Mouse (Mus musculus): ENCODE results near the gene Mansc1. TPM values are rescaled to one million over a fixed set of nuclear protein-coding genes. Genes with fewer than 3 reads are reported as not detected.

The Mansc1 gene
- 4.2 TPM for polyA plus RNA-seq (2014; fragmentation: Illumina TruSeq; extraction: RNeasy Lipid Tissue Mini Kit (QIAGEN cat#74804); ENCODE audit: low read depth, low replicate concordance)

GRCm38 (mm10) chr6:134631947-134632687 lies at the start of gene Mansc1:
Gene Mansc1, minus strand, starts transcription at chr6:134632488.

DNA sequence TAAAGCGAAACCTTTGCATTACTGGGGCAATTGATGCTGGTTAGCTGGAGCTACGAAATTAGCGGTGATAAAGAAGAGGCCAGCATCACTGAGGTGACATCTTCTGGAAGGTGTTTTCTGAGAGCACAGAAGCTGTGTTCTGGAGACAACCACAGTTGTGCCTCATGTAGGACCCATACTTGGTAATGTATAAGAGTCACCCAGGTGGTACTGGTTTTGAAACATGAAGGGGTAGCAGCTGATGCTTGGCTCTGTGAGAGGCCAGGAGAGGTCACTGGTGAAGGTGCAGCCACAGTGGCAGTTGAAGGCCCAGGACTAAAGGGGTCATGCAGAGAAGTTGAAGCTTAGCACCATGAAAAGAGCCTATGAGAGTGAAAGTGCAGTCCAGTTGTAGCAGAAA lies 6.9 kb upstream of the Mansc1 start, which contains the start of gene Borcs5:
TSS of gene Borcs5 (plus strand) at position 301 of the 400 bp plus-strand sequence.

DNA sequence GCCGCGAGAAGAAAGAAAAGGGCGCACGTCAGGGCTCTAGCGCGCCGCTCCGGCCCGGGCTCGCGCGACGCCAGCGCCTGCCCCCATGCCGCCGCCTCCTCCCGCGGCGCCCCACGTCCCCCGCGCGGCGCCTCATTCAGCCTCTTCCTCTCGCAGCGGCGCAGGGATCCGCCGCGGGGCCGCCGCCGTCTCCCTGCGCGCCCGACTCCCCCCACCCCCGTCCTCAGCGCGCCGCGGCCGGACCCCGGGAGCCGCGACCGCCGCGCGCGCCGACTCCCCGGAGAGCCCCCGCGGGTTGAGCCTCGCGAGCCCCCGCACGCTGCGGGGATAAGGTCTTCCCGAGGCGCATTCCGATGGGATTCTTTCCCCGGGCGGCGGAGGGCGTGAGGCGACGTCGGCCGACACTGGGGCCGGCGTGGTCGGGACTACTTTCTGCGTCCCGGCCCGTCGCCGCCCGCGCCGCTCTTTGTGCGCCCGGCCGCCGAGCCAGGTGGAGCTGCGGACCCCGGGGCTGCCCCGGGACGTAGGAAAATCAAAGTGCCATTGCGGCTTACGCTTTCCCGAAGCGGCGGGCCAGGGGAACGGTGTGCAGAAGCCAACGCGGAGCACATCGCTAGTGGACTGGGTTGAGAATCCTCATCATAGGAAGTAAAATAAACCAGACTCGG lies 65.3 kb downstream of the Mansc1 start, which contains the start of gene Lrp6:
TSS of gene Lrp6 (minus strand) at position 148 of the 668 bp plus-strand sequence.

Other genes with a start within 250 kb of the Mansc1 start
- not detected for gene Bcl2l14, start 236.2 kb downstream of the Mansc1 start, polyA plus RNA-seq (2014; fragmentation: Illumina TruSeq; extraction: RNeasy Lipid Tissue Mini Kit (QIAGEN cat#74804); ENCODE audit: low read depth, low replicate concordance)
- 109 TPM for gene Lrp6, start 65.5 kb downstream of the Mansc1 start, polyA plus RNA-seq (2014; fragmentation: Illumina TruSeq; extraction: RNeasy Lipid Tissue Mini Kit (QIAGEN cat#74804); ENCODE audit: low read depth, low replicate concordance)
- gene Borcs5, start 7.0 kb upstream of the Mansc1 start, polyA plus RNA-seq (2014; fragmentation: Illumina TruSeq; extraction: RNeasy Lipid Tissue Mini Kit (QIAGEN cat#74804); ENCODE audit: low read depth, low replicate concordance), result 4.8 TPM
- 70.5 TPM for gene Dusp16, start 160.1 kb upstream of the Mansc1 start, polyA plus RNA-seq (2014; fragmentation: Illumina TruSeq; extraction: RNeasy Lipid Tissue Mini Kit (QIAGEN cat#74804); ENCODE audit: low read depth, low replicate concordance)
- gene Crebl2, start 197.7 kb upstream of the Mansc1 start, polyA plus RNA-seq (2014; fragmentation: Illumina TruSeq; extraction: RNeasy Lipid Tissue Mini Kit (QIAGEN cat#74804); ENCODE audit: low read depth, low replicate concordance), result 46.7 TPM